Mouse (Mus musculus) neural tube, embryonic 10.5 days (tissue): ENCODE measurements around the gene Galk1.
A peak's percentile ranks its signal among the peaks of the same experiment; 100 is the strongest.

Experiments
- DNase-seq: peaks from one replicate; pipeline ENCODE4 v3.0.0-alpha.2; 2017; ENCODE audit warnings: low spot score; ENCODE audit errors: extremely low spot score

Galk1 gene

DNA sequence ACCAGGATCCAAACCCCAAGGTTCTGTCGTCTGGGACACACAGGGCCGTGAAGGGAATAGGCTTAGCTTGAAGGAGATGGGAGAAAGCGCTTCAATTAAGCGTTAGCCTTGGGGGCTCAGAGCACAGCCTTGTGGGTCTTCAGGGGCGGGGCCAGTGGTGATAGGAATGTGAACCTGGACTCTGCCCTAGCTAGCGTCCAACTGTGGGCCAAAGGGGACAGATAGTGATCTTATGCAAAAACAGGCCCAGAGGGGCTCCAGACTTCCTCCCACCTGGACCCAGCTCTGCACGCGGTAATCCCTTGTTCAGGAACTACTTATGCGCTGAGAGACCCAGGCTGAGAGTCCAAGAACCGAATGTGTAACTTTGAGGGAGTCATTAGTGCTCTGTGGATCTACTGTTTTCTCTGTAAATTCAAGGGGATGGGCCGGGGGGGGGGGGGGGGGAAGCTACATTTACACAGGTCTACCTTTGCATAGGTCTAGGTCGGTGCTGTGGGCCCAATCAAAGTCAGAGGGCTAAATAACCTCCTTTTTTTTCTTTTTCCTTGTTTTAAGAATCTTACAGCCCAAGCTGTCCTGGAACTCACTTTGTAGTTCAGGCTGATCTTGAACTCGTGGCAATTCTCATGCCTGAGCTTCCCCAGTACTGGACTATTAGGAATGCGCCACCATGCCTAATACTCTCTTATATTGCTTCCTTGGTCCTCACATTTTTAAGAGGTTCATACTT lies 824 bp downstream of the Galk1 start:
- DNase-seq = peak; percentile 42

DNA sequence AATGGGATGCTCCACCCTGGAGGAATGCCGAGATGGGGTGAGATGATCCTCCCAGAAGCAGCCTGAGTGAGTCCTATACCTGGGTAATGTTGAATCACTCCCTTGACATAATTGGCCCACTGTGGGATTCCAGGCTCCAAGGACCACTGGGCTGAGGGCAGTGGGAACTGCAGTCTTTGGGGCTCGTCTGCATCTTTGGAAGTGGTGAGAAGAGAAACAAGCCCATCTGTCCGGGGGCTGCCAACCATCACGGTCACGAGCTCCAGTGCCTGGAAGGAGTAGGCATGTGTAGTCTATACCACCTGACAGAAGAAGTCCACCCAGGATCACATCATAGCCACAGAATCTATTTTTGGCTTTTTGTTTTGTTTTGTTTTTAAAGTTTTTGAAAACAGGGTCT lies 1.6 kb downstream of the Galk1 start:
- DNase-seq = no peak

DNA sequence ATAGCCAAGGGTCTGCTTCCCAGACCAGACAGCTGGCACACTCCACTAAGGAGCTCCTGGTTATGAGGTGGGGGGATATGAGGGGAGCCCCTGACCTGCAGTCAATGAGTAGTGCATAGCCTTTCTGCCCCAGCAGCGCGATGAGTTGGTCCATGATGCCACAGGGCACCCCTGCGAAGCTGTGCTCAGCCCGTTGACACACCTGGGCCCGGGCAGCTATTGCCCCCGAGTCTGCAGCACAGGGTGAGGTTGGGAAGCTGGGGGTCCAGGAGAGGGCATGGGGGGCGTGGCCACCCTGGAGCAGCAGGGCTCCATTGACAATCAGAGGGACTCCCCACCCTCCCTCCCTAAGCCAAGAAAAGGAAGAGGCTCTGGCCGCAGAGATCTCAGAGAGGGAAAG lies 2.4 kb downstream of the Galk1 start:
- DNase-seq = no peak

DNA sequence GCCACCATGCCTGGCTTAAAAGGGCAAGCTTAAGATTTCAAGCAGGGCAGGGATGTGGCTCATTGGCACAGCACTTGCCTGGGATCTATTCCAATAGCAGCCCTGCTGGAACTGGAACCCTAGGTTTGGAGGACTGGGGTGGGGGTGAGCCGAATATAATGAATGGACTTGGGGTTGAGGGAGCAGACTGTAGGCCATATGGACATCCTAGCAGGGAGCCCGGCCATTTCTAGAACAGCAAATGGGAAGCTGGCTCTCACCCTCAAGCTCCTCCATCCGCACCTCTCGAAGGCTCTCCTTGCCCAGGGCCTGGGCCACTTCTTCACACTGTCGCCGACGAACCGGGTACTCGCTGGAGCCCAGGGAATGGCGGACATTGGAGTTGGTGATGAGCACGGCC lies 2.9 kb downstream of the Galk1 start:
- DNase-seq = no peak

DNA sequence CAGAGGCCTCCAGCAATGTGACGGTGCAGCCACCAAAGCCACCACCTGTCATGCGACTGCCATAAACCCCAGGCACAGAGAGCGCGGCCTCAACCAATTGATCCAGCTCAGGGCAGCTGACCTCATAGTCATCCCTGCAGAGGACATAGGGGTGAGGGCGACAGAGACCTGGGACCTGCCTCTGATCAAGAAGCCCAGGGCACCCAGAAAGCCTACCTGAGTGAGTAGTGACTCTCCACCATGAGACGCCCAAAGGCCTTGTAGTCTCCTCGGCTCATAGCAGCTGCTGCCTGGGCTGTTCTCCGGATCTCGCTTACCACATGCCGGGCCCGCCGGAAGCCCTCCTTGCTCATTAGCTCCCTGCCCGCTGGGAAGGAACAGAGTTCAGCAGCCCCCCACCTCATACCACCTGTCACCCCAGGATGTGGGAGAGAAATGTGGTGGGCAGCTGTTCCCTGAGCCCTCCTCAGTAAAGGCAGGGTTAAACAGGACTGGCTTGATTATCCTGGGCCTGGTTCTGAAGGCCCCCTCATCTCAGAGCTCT lies 3.6 kb downstream of the Galk1 start:
- DNase-seq = no peak

DNA sequence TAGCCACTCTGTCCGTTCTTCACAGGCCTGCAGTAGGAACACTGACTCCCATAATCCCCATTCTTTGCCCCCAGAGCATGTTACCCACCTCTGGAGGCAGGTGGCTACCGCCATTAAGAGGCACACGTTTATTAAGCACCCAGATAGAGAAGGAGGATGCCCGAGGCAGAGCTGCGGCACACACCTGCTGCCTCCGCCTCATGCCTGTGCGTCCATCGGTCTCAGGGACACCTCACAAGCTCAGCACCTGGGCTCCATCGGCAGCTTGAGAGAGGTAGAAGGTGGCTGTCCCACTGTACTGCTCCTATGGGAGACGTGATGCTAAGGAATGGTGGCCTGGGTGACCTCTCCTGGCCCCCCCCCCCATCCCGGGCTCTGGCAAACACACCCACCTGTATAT lies 4.1 kb downstream of the Galk1 start:
- no peak for DNase-seq

DNA sequence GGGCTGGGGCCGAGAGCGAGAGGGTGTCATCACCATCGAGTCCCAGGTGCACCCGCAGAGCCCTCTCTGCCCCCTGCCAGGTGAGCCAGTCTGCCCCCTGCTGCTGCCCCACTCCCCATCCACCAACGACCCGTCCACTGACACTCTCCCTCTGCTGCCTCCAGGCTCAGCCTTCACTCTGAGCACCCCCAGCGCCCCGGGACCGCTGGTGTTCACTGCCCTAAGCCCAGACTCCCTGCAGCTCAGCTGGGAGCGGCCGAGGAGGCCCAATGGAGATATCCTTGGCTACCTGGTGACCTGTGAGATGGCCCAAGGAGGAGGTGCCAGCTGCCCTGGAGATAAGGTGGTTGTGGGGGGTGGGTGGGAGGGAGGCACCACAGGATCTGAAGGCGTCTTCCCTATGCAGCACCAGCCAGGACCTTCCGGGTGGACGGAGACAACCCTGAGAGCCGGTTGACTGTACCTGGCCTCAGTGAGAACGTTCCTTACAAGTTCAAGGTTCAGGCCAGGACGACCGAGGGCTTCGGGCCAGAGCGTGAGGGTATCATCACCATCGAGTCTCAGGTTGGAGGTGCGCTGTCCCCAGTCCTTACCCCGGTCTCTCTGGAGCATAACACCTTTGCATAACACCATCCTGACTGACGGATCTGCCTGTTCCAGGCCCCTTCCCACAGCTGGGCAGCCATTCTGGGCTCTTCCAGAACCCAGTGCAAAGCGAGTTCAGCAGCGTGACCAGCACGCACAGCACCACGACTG lies 5.2 kb downstream of the Galk1 start:
- DNase-seq = no peak

DNA sequence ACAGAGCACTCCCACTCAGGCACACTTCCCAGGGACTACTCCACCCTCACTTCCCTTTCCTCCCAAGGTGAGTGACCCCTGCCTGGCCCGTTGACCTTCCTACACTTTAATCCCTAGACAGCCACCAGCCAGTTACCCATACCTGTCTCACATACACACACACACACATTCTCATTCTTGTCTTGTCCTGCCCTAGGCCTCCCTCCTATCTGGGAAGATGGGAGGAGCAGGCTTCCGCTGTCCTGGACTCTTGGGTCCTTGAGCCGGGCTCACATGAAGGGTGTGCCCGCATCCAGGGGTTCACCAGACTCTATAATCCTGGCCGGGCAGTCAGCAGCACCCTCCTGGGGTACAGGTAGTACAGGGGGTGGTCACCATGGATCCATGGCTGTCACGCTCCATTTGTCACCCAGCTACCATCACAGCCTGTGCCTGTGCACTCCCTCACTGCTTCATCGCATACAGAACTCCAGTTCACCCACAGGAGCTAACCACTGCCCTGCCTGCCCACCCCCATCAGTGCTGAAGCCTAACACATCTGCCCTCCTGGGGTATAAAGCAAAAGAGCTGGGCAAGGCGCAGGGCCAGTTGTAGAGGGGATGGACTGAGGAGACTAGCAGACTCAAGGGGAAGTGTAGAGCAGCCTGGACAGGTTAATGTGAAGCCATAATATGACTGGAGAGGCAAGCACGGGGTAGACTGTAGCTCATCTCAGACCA lies 6.7 kb downstream of the Galk1 start:
- no peak for DNase-seq

DNA sequence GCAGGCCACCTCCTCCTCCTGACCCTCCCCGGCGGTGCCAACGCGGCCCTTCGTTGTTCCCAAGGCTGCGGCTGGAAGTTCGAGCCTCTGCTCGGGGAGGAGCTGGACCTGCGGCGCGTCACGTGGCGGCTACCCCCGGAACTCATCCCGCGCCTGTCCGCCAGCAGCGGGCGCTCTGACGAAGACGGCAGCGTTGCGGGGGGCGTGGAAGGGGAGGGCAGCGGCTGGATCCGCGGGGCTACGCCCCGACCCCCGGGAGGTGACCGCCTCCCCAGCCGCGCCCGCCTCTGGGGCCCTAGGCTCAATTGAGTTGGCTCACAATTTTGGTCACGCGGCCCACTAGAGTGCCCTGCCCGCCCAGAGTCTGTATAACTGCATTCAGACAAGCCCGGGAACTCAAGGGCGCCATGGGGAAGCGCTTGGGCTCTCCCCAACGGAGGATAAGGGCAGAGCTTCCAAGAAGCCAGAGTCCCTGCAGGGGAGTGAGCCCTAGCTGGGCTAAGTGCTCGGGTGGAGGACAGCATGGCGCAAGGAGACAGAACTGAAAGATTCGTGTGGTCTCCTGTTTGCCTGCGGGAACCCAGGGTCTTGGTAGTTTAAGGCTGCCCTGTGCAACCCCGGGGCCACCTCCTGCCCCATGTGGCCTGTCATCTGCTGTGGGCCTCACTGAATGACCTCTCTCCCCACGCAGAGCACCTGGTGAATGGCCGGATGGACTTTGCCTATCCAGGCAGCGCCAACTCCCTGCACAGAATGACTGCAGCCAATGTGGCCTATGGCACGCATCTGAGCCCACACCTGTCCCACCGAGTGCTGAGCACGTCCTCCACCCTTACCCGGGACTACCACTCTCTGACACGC lies 7.4 kb downstream of the Galk1 start:
- peak; percentile 85 for DNase-seq

DNA sequence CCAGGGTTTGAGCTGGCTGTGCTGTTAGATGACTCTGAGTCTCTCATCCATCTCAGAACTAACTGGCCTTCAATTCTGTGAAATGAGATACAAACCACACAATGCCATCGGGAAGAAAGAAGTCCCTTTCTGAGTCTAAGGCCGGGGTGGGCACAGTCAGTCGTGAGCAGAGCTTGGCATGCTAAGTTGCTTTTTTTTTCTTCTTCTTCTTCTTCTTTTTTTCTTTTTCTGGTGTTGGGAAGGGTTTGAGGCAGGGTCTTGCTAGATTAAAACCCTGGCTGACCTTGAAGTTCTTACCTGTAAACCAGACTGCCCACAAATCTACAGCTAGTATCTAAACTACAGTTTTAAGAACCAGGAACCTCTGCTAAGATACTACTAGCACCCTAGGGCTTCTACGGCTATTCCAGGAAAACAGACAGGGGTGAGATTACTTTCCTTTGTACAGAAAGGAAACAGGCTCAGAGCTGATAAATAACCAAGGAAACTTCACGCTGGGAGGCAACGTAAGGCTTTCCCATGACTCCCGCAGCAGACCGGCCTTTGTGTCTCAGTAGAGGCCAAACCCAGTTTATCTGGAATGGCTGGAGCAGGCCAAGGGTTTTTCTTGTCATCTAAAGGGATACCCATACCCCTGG lies 8.2 kb downstream of the Galk1 start:
- no peak for DNase-seq

DNA sequence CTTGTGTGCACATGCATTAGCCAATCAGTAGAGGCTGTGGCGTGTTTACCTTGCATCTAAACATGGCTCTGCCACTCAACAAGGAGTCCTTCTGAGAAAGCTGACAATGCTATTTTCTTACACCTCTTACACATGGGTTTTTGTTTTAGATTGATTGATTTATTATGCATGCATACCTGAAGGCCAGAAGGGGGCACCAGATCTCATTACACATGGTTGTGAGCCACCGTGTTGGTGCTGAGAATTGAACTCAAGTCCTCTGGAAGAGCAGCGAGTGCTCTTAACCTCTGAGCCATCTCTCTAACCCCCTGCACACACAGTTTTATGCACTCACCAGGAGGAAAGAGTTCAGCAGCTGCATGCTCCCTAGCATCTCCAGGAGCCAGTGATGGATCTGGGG lies 9.6 kb downstream of the Galk1 start:
- no peak for DNase-seq

DNA sequence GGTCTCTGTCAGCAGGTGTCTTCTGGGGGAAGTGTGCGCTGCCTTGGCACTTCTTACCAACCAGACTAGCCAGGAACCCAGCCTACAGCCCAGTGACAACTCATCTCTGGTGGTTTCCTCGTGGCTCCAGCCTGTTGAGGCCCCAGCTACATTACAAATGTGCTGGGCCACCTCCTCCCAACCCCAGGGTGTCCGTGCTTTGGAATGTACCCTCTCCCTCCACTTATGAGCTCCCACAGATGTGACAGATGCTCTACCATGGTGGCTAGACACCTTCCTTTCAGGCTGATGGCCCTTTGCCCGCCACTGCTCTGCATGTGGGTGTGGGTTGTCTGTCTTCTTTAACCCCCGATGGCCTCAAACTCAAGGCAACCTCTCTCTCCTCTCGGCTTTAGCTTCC lies 10.8 kb downstream of the Galk1 start:
- no peak for DNase-seq

DNA sequence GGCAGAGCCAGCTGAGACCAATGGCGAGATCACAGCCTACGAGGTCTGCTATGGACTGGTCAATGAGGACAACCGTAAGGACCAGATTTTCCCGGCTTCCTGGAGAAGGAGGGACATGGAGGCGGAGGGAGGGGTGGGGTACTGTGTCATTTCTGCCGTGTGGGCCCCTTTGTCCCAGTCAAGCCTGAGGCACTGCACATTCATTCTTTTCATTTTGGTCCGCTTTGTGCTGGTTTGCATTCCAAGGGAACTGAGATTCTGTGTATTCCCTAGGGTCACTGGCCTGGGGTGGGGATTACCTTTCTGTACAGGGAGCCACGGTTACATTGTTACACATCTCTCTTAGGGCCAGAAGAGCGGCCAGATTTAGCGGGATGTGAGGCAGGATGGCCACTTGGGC lies 11.9 kb downstream of the Galk1 start:
- DNase-seq = no peak

DNA sequence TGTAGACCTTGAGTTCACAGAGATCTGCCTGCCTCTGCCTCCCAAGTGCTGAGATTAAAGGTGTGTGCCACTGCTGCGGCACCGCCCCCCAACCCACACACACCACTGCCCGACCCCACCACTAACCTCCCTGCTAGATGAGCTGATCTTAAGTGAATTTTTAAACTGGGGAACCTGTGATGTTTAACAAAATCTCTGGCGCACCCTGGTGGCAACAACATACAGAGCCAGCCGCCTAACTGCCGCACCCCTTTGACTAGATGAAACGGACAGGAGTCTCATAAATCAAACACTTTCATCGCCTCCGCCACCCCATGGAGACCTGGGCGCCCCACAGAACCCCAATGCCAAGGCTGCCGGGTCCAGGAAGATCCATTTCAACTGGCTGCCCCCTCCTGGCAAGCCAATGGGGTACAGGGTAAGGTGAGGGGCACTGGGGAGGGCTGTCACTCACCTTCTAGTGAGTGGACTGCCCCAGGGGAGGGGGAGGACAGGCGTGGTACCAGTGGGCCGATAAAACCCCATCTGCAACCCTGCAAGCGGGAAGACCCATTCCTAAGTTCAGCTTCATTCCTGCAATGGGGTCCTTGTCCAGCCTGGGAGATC lies 12.9 kb downstream of the Galk1 start:
- no peak for DNase-seq

DNA sequence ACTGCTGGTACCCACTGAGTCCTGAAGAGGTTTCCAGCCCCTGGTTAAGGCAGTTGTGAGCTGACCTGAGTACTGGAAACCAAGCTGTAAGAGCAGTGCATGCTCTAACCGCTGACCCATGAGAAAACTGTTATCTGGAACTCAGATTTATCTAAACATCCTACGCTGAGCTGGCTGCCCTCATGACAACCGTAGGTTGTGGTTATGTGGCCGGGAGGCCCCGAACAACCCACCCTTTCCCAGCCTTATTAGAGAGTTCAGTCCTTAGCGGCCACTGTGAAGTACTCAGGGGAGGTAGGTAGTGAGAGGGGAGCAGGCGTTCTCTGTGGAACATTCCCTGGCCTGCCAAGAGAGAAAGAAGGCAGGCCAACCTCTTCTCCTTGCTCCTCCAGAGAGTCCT lies 13.5 kb downstream of the Galk1 start:
- DNase-seq = no peak

DNA sequence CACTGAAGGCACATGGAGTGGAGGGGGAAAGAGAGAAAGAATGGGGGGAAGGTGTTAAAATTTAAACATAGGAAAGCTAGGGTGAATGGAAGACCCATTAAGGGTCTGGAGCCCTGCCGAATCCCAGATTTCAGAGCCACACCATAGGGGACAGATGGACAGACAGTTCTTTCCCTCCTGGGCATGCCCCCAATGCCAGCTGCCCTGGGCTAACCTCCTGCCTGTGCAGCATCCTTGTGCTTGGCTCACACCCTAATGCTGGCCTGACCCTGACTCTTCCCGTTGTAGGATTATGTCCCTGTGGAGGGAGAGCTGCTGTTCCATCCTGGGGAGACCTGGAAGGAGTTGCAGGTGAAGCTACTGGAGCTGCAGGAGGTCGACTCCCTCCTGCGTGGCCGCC lies 14.9 kb downstream of the Galk1 start:
- no peak for DNase-seq

DNA sequence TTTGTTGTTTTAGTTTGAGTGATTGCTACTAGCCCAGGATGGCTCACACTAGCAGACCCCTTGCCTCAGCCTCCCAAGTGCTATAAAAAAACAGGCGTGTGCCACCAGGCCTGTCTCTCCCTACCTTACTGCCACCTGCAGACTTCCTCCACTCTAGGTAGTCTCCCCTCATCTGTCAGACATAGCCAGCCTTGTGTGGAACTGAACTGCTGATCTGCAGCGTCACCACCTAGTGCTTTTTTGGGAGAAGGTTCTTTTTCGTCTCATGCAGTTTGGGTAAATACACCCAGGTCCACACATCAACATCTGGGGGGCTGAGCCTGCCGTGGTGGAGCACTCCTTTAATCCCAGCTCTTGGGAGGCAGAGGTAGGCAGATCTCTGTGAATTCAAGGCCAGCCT lies 15.5 kb downstream of the Galk1 start:
- no peak for DNase-seq

DNA sequence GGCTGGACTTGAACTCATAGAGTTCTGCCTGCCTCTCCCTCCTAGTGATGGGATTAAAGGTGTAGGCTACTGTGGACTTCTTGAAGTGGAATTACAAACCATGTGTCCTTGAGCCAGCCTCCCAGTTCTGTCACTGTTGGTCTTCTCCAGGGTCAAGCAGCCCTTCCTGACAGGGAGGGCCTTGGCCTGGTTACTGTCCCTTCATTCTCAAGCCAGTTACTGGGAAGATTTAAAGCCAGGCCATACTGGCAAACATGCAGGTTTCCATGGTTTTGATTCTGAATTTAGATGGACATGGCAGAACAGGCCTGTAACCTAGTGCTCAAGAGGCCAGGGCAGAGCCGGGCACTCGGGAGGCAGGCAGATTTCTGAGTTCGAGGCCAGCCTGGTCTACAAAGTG lies 17.3 kb downstream of the Galk1 start:
- no peak for DNase-seq

DNA sequence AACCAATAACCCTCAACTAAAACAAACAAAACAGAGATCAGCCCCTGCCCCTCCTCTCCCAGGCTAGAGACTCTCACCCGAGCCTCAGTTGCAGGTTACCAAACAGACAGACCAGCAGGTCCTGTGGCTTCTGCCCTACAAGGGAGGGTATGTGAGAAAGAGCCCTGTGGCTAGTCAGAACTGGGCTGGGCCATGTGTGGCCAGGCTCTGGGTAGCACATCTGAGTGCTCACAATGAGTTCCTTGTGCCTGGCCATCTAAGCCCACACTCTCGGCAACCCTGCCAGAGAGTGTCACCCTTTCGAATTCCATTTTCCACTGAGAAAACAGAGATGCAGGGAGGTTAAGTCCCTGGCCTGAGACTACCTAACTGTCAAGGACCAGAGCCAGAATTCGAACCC lies 20.4 kb downstream of the Galk1 start:
- no peak for DNase-seq

DNA sequence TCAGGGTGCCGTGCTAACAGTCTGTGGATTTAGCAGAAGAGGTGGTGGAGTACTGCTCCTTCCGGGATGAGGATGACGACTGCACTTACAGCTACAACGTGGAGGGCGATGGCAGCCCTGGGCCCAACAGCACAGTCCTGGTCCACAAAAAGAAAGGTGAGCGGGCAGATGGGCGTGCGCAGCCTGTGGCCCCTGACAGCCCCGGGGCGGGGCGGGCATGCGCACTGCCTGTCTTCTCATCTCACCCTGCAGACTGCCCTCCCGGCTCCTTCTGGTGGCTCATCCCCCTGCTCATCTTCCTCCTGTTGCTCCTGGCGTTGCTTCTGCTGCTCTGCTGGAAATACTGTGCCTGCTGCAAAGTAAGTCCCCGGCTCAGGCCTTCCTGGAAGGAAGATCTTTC lies 22.8 kb downstream of the Galk1 start:
- DNase-seq = no peak
